8 mouse cellular contexts compared by ENCODE assay signal in genomic region chr5:34581671-34582313, GRCm38 (mm10). TPM values are rescaled to one million over a fixed set of nuclear protein-coding genes. Genes with fewer than 3 reads are reported as not detected.
DNase-seq lines count a peak whose midpoint lies in the region; ATAC-seq lines count a peak whose summit lies in the region.
"Not testable (repeated sequence)": the region's sequence is repeated elsewhere in the genome, so short reads cannot be mapped to it uniquely, and the experiment has no call there.

No protein-coding gene starts in this region.

- not testable (repeated sequence) for H3K4me2 ChIP-seq in hindbrain, embryonic 12.5 days (replicated peaks); lung, embryonic 16.5 days (ENCODE audit: low read depth, low read length)

- not testable (repeated sequence) for H3K4me3 ChIP-seq in hindbrain, embryonic 12.5 days
- 0 out of 2 replicates have a peak overlapping the region, but pooled peaks have one; percentile 9 for H3K4me3 ChIP-seq in lung, embryonic 16.5 days (ENCODE audit: low read length)

- 47% methylated on average over 8 of the region's 10 CpGs for WGBS in hindbrain, embryonic 12.5 days
- 11% methylated on average over 9 of the region's 10 CpGs for WGBS in lung, embryonic 16.5 days

- peak; percentile 89 for DNase-seq in 416B (ENCODE audit: low read depth)
- peak; percentile 95 for DNase-seq in brain, adult 2 months (ENCODE audit: low read depth, low spot score)
- DNase-seq in embryo, embryonic 11.5 days (ENCODE audit: low read depth, low spot score): peak; percentile 27
- peak; percentile 23 to 31 for DNase-seq in frontal cortex, postnatal 14 days (ENCODE audit: low spot score in 2 of 2)
- DNase-seq in left cerebral cortex, adult 8-10 months (ENCODE audit: low spot score in 2 of 2): peak; percentile 19 to 70
- DNase-seq in retina, postnatal 1 day: peak; percentile 38

- not testable (repeated sequence) for H3K9ac ChIP-seq in hindbrain, embryonic 12.5 days; lung, embryonic 16.5 days (ENCODE audit: low read length)

- ATAC-seq in hindbrain, embryonic 12.5 days (ENCODE audit: low FRiP score): peak; percentile 61
- peak; percentile 92 for ATAC-seq in lung, embryonic 16.5 days (ENCODE audit: low read depth)

- not testable (repeated sequence) for H3K9me3 ChIP-seq in hindbrain, embryonic 12.5 days (replicated peaks); lung, embryonic 16.5 days (ENCODE audit: control insufficient read depth, low read length)

- H3K36me3 ChIP-seq in hindbrain, embryonic 12.5 days; lung, embryonic 16.5 days (ENCODE audit: control insufficient read depth, insufficient read depth, low read length): not testable (repeated sequence)

- H3K4me1 ChIP-seq in hindbrain, embryonic 12.5 days; lung, embryonic 16.5 days (replicated peaks; ENCODE audit: control insufficient read depth, insufficient read depth, low read length): not testable (repeated sequence)

- H3K27ac ChIP-seq in hindbrain, embryonic 12.5 days: peak overlapping the region; percentile 55; the same call in 1 of the 2 replicates
- H3K27ac ChIP-seq in lung, embryonic 16.5 days (ENCODE audit: low read length): peak overlapping the region; percentile 79

- H3K27me3 ChIP-seq in hindbrain, embryonic 12.5 days; lung, embryonic 16.5 days (ENCODE audit: control insufficient read depth, insufficient read depth, low read depth, low read length): not testable (repeated sequence)

RNA-seq across cellular contexts. Expression of gene Add1, which starts 8.3 kb away (rescaled TPM):
- 223 and 226 TPM in 2 replicates for polyA plus RNA-seq in hindbrain, embryonic 12.5 days (2016; fragmentation: Nextera tagmentation; extraction: Ambion mirVana)
- 100 to 1,000 TPM; 396 to 434 (median 416) TPM for total RNA-seq in left cerebral cortex, adult 8-10 months (2022)
- 201 and 210 TPM in 2 replicates for polyA plus RNA-seq in lung, embryonic 16.5 days (2015; fragmentation: Nextera tagmentation; extraction: Ambion mirVana)

RNA-seq across cellular contexts. Expression of gene Mfsd10, which starts 55.2 kb away (rescaled TPM):
- 89.3 and 90.5 TPM in 2 replicates for polyA plus RNA-seq in hindbrain, embryonic 12.5 days (2016; fragmentation: Nextera tagmentation; extraction: Ambion mirVana)
- 10 to 100 TPM; 38.7 to 55.0 (median 47.0) TPM for total RNA-seq in left cerebral cortex, adult 8-10 months (2022)
- polyA plus RNA-seq in lung, embryonic 16.5 days (2015; fragmentation: Nextera tagmentation; extraction: Ambion mirVana): 146 and 148 TPM in 2 replicates

RNA-seq across cellular contexts. Expression of gene Sh3bp2, which starts 56.2 kb away (rescaled TPM):
- 17.5 and 17.8 TPM in 2 replicates for polyA plus RNA-seq in hindbrain, embryonic 12.5 days (2016; fragmentation: Nextera tagmentation; extraction: Ambion mirVana)
- total RNA-seq in left cerebral cortex, adult 8-10 months (2022): 1 to 10 TPM; 2.6 to 8.7 (median 4.6) TPM
- polyA plus RNA-seq in lung, embryonic 16.5 days (2015; fragmentation: Nextera tagmentation; extraction: Ambion mirVana): 5.9 and 11.0 TPM in 2 replicates

Comparison
In these comparisons a context has a peak if more than half of its experiments do, and no peak if none do; other contexts are left out.
1. DNase-seq: peak in every context shown above with its lines; median percentile 95 in brain, adult 2 months; 89 in 416B; 44 in left cerebral cortex, adult 8-10 months; 38 in retina, postnatal 1 day; 27 in embryo, embryonic 11.5 days; 27 in frontal cortex, postnatal 14 days.